Comparison of ENCODE assay signal across 19 mouse cellular contexts in the genomic region with DNA sequence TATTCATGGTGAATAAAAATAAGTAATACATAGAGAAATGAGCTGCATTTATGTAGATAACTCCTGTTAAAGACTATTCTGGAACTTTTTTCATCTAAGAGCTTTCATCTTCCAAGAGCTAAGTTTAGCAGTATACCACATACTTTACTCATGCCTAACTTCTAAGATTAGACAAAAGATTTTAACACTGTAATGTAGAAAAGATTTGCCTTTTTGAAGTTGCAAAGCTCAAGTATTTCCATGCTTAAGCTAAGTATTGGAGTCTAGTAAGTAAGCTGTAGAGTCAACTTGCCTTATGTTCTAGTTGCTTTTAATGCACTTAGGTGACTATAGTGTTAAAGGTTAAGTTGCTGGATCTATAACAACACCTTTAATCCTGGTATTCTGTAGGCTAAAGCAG. TPM values are rescaled to one million over a fixed set of nuclear protein-coding genes. Genes with fewer than 3 reads are reported as not detected.
DNase-seq lines count a peak whose midpoint lies in the region; ATAC-seq and TF ChIP-seq lines count a peak whose summit lies in the region.
"Had no signal": no experiment of that assay in that cellular context is flagged by ENCODE, and none has a peak within 500 bp of the region (broad histone marks: within the 10 kb centered on the region; RNA-seq: fewer than 3 reads in every experiment).

No protein-coding gene starts in this region.

- TF ChIP-seq EP300 in CH12.LX (IDR thresholded peaks at IDR 0.05; ENCODE audit: low read length) = no peak

- H3K79me2 ChIP-seq in CH12.LX (replicated peaks; ENCODE audit: control insufficient read depth, extremely low read depth, insufficient read depth, poor library complexity, severe bottlenecking) = peaks cover 48% of the 10 kb centered on the region

- no peaks in the 10 kb centered on the region for H3K27me3 ChIP-seq in CH12.LX (replicated peaks)
- H3K27me3 ChIP-seq in midbrain, embryonic 13.5 days = no peaks in the 10 kb centered on the region
- H3K27me3 ChIP-seq: Patski had no signal

- dilution Hi-C loops in CH12.LX (cut with MboI; ENCODE audit: extremely low pct_ligation_motif_present, extremely low pct_unique_long_range_greater_than_20kb, low sequenced_read_pairs) = no loop called here

- no peak overlapping the region for H3K27ac ChIP-seq in CH12.LX (ENCODE audit: insufficient read depth, low read depth)
- H3K27ac ChIP-seq in midbrain, embryonic 13.5 days = no peak overlapping the region

- H3K4me1 ChIP-seq in CH12.LX (ENCODE audit: control insufficient read depth in 1 of 2, insufficient read depth in 2 of 2) = peaks cover 0 to 19% of the 10 kb centered on the region in 2 experiments; a peak in 1 of 4 replicates
- no peaks in the 10 kb centered on the region for H3K4me1 ChIP-seq in midbrain, embryonic 13.5 days (replicated peaks)

- no peak for DNase-seq in frontal cortex, postnatal 25 days (ENCODE audit: low spot score in 2 of 2)
- DNase-seq in CH12.LX (ENCODE audit: extremely low read depth) = no peak
- DNase-seq: adrenal gland, adult 2 months; adrenal gland, adult 8-10 months; adrenal gland, postnatal 10 days; adrenal gland, postnatal 14 days; adrenal gland, postnatal 25 days; adrenal gland, postnatal 36 days; B cell, adult 2 months; cerebellum, adult 11 months; cerebellum, adult 11-12 months; cerebellum, adult 18-20 months; cerebellum, adult 2 months had no signal

- TF ChIP-seq POLR2A in CH12.LX (IDR thresholded peaks at IDR 0.05; ENCODE audit: low read depth, low read length) = no peak

- no peak for TF ChIP-seq CTCF in CH12.LX (conservative IDR thresholded peaks at IDR 0.05 in 1 of 2, IDR thresholded peaks at IDR 0.05 in 1 of 2; ENCODE audit: low read depth in 2 of 2, low read length in 2 of 2)

- in situ Hi-C loops in CH12.LX (cut with MboI; ENCODE audit: low pct_ligation_motif_present, low pct_unique_long_range_greater_than_20kb, low sequenced_read_pairs) = no loop called here

- H3K9ac ChIP-seq in CH12.LX (ENCODE audit: insufficient read depth, low read depth) = no peak overlapping the region
- no peak overlapping the region for H3K9ac ChIP-seq in midbrain, embryonic 13.5 days (replicated peaks)

- H3K9me3 ChIP-seq in CH12.LX (replicated peaks; ENCODE audit: low read length) = no peaks in the 10 kb centered on the region
- no peaks in the 10 kb centered on the region for H3K9me3 ChIP-seq in midbrain, embryonic 13.5 days
- H3K9me3 ChIP-seq: G1E had no signal

- ATAC-seq in frontal cortex, adult (ENCODE audit: low TSS enrichment) = peak; percentile 74
- ATAC-seq in midbrain, embryonic 13.5 days = no peak
- ATAC-seq: activated CD4-positive, CD25-positive, alpha-beta regulatory T cell, adult 4 months; CD4-positive, CD25-positive, alpha-beta regulatory T cell, adult 4 months; Patski had no signal

- H3K36me3 ChIP-seq in CH12.LX (replicated peaks in 1 of 2; ENCODE audit: control insufficient read depth in 1 of 2, insufficient read depth in 1 of 2, low read length in 1 of 2) = peaks cover 51 to 96% of the 10 kb centered on the region in 2 experiments
- H3K36me3 ChIP-seq in midbrain, embryonic 13.5 days = peaks cover 29% of the 10 kb centered on the region

- no peak overlapping the region for H3K4me2 ChIP-seq in CH12.LX (ENCODE audit: insufficient read depth, low read depth, poor library complexity, severe bottlenecking)
- H3K4me2 ChIP-seq in midbrain, embryonic 13.5 days (replicated peaks) = no peak overlapping the region

- no peak overlapping the region for H3K4me3 ChIP-seq in CH12.LX (replicated peaks in 1 of 3; ENCODE audit: low read depth in 2 of 3, low read length in 2 of 3, poor library complexity in 1 of 3)
- H3K4me3 ChIP-seq in midbrain, embryonic 13.5 days (replicated peaks) = no peak overlapping the region

- TF ChIP-seq RAD21 in CH12.LX (IDR thresholded peaks at IDR 0.05; ENCODE audit: low read depth, low read length) = no peak

TF ChIP-seq in CH12.LX, 34 proteins besides CTCF, POLR2A, EP300 and RAD21:
- TF ChIP-seq POLR2AphosphoS2 (IDR thresholded peaks at IDR 0.05; ENCODE audit: low read depth, low read length) (peak; percentile 51; the same call in 1 of the 2 replicates), USF2 (conservative IDR thresholded peaks at IDR 0.05; ENCODE audit: low read depth, low read length) (no peak)

RNA-seq across cellular contexts. Expression of gene Ube2d3, which starts 21.0 kb away (rescaled TPM):
- total RNA-seq in CH12.LX (2012; rRNA removed) = 590 and 839 TPM in 2 replicates
- 1,791 and 1,803 TPM in 2 replicates for total RNA-seq in CH12.LX (2014; rRNA removed)
- polyA plus RNA-seq in CH12.LX (2012; ENCODE audit: insufficient read length, low read depth) = 1,178 and 1,222 TPM in 2 replicates
- 433 and 444 TPM in 2 replicates for polyA plus RNA-seq in midbrain, embryonic 13.5 days (2015; fragmentation: Nextera tagmentation; extraction: Ambion mirVana)

RNA-seq across cellular contexts. Expression of gene Manba, which starts 26.4 kb away (rescaled TPM):
- total RNA-seq in CH12.LX (2012; rRNA removed) (32.3 and 35.2 TPM in 2 replicates), CH12.LX (2014; rRNA removed) (30.9 and 36.4 TPM in 2 replicates)
- polyA plus RNA-seq in CH12.LX (2012; ENCODE audit: insufficient read length, low read depth) = 29.8 and 31.5 TPM in 2 replicates
- polyA plus RNA-seq in midbrain, embryonic 13.5 days (2015; fragmentation: Nextera tagmentation; extraction: Ambion mirVana) = 4.6 and 5.0 TPM in 2 replicates

RNA-seq across cellular contexts. Expression of gene Cisd2, which starts 35.3 kb away (rescaled TPM):
- total RNA-seq in CH12.LX (2012; rRNA removed) (36.4 and 39.4 TPM in 2 replicates), CH12.LX (2014; rRNA removed) (62.0 and 70.8 TPM in 2 replicates)
- 58.2 and 65.5 TPM in 2 replicates for polyA plus RNA-seq in CH12.LX (2012; ENCODE audit: insufficient read length, low read depth)
- 78.8 and 80.7 TPM in 2 replicates for polyA plus RNA-seq in midbrain, embryonic 13.5 days (2015; fragmentation: Nextera tagmentation; extraction: Ambion mirVana)
